Mouse (Mus musculus) spleen, adult 18-20 months (tissue): ENCODE data around the gene Zswim3.
A peak's percentile ranks its signal among the peaks of the same experiment; 100 is the strongest.
"Not testable (repeated sequence)": the region's sequence is repeated elsewhere in the genome, so short reads cannot be mapped to it uniquely, and the experiment has no call there.

Experiments used
- DNase-seq, 2 experiments: peaks; one replicate each; pipeline ENCODE4 v3.0.0; 2022; ENCODE audit warnings: mixed read lengths in 2 of 2

The Zswim3 gene

GRCm38 (mm10) chr2:164857101-164857821 is 52.4 kb downstream of the Zswim3 start, which contains the start of gene Pltp:
Gene Pltp (minus strand): TSS chr2:164857711.
- DNase-seq: peak; percentile 27 to 40

- DNase-seq: no peak
These were observed 53.1 kb downstream of the Zswim3 start for GRCm38 (mm10) chr2:164857842-164858553.

DNA sequence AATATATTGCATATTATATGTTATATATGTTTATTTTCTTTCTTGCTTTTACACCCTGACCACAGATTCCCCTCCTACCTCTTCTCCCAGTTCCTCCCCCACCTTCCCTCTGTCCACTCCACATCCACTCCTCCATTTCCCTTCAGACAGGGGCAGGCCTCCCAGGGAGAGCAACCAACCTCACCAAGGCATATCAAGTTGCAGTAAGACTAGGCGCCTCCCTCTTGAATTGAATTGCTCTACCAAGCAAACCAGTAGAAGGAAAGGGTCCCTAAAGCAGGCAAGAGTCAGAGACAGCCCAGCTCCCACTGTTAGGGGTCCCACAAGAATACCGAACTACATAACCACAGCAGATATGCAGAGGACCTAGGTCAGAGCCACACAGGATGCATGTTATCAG is 54.3 kb downstream of the Zswim3 start:
- DNase-seq: no peak

DNA sequence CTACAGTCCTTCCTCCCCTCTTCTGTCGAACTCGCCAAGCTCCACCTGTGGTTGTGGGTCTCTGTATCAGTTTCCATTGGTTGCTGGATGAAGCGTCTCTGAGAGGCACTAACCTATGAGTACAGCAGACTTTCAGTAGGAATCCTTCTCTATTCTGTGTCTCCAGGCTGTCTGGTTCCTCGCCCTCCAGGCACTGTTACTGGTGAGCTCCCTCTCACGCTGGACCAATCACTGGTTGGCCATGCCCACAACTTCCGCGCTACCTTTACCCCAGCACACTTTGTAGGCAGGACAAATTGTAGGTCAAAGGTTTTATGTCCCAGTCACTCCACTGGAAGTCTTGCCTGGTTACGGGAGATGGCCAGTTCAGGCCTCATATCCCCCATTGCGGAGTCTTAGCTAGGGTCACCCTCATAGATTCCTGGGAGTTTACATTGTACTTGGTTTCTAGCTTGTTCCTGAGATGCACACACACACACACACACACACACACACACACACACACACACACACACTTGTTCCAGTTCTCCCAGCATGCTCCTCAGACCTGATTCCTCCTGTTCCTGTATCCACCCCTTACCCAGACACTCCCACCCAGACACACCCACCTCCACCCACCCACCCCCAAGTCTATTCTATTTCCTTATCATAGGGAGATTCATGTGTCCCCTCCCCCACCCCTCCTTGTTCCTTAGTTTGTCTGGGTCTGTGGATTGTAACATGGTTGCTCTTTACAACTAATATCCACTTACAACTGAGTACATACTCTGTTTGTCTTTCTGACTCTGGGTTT is 54.9 kb downstream of the Zswim3 start:
- no peak for DNase-seq

DNA sequence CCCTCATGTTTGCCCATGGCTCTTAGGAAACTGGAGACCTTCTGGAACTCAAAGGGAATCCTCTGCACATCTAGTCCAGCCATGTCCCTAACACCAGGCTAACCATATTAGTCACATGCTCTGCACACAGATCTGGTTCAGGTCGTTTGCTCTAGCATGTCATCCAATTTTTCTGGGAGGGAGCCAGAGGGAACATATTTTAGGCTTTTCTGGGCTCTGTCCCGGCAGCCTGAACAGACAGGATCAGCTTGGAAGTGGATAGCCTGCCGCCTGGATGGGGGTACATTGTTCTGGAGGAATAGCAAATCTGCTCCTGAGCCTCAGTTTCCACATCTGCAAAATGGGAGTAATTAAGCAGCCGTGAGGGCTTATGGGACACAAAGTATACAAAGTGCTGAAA is 56.2 kb downstream of the Zswim3 start:
- DNase-seq: no peak

GRCm38 (mm10) chr2:164862179-164862861 is 57.4 kb downstream of the Zswim3 start:
- no peak for DNase-seq

GRCm38 (mm10) chr2:164863411-164863810 is 58.5 kb downstream of the Zswim3 start:
- not testable (repeated sequence) for DNase-seq

DNA sequence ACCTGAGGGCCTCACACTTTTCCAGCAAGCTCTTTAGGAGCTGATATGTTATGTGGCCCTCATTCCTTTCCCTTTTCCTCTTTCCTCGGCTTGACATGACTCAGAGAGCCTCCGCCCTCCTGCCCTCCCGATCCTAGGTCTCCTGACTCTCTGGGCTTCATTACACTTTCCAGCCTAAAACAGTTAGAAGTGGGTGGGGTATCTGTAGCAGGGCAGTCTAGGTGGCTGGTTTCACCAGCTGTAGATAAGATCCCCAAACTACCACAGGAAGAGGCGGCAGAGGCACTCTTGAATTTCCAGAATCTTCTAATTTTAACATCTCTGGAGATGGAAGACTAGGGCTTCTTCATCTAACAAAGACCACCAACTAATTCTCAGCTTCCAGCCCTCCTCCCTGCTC is 59.7 kb downstream of the Zswim3 start:
- DNase-seq: no peak

GRCm38 (mm10) chr2:164866741-164867551 is 62.0 kb downstream of the Zswim3 start:
- DNase-seq: peak in 1 of 2 experiments; percentile 44

DNA sequence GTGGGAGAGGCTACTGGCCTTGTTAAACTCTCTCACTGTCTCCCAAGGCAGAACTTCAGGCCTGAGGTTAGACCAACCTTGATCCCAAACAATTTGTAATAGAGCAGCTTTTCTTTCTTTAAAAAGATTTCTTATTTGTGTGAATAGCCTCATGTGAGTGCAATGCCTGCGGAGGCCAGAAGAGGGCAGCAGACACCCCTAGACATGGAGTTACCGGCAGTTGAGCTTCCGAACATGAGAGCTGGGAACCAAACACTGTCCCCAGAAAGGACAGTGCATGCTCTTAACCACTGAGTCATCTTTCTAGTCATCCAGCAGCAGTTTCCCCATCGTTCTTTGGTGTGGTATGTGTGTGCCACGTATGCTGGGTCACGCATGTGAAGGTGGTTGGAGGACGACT is 62.7 kb downstream of the Zswim3 start:
- no peak for DNase-seq

- DNase-seq: peak in 1 of 2 experiments; percentile 53
These were observed 63.6 kb downstream of the Zswim3 start for GRCm38 (mm10) chr2:164868491-164868890.
